Mouse (Mus musculus) neural tube, embryonic 14.5 days (tissue): ENCODE data around the gene Fignl1. TPM values are rescaled to one million over a fixed set of nuclear protein-coding genes. Genes with fewer than 3 reads are reported as not detected.

ENCODE experiments used
- ATAC-seq: fragments of 200-750 bp; cut with Nextera tagmentation; 2 replicates; pipeline ENCODE4 v1.8.0; 2017; ENCODE audit warnings: low read depth, mild to moderate bottlenecking, moderate TSS enrichment, moderate library complexity
- H3K27ac ChIP-seq: fragments of 300-500 bp; sonication (generic); 2 replicates; pipeline ENCODE4 v1.5.1; 2014; ENCODE audit warnings: low read depth, mild to moderate bottlenecking, control low read depth, low read length, moderate library complexity, mixed read lengths
- H3K27me3 ChIP-seq: fragments of 300-500 bp; sonication (generic); 2 replicates; pipeline ENCODE4 v1.6.1; 2014; ENCODE audit warnings: low read length; ENCODE audit not compliant: control insufficient read depth, insufficient read depth
- H3K36me3 ChIP-seq: fragments of 300-500 bp; sonication (generic); 2 replicates; pipeline ENCODE4 v1.6.1; 2014; ENCODE audit warnings: low read length, mixed read lengths; ENCODE audit not compliant: control insufficient read depth, insufficient read depth
- H3K4me1 ChIP-seq: fragments of 300-500 bp; sonication (generic); 2 replicates; pipeline ENCODE4 v1.6.1; 2014; ENCODE audit warnings: low read length; ENCODE audit not compliant: control insufficient read depth, insufficient read depth
- H3K4me2 ChIP-seq: fragments of 300-500 bp; sonication (generic); 2 replicates; pipeline ENCODE4 v1.6.1; 2014; ENCODE audit warnings: mild to moderate bottlenecking, low read depth, low read length, control low read depth
- H3K4me3 ChIP-seq: fragments of 300-500 bp; sonication (generic); 2 replicates; pipeline ENCODE4 v1.5.1; 2014; ENCODE audit warnings: low read depth, low read length, control low read depth, mixed read lengths
- H3K9ac ChIP-seq: fragments of 300-500 bp; sonication (generic); replicated peaks from 2 replicates; pipeline ENCODE4 v1.6.1; 2014; ENCODE audit warnings: low read depth, mild to moderate bottlenecking, control low read depth, low read length, mixed read lengths
- H3K9me3 ChIP-seq: fragments of 300-500 bp; sonication (generic); 2 replicates; pipeline ENCODE4 v1.6.1; 2016; ENCODE audit warnings: low read length; ENCODE audit not compliant: control insufficient read depth
- WGBS: fragments of 180-500 bp; shearing (Covaris S2); extraction: QIAGEN DNeasy Blood & Tissue Kit; methylation state at CpG from one replicate; pipeline ENCODE4 v1.1.7; 2014; 5-methylcytosine and 5-hydroxymethylcytosine counted together
- polyA plus RNA-seq: library from polyadenylated mRNA; unstranded; fragments of >200 nt; fragmentation: Nextera tagmentation; extraction: Ambion mirVana; gene quantifications from 2 replicates; pipeline ENCODE4 v1.2.1, GENCODE M21; 2014

Fignl1 gene
- polyA plus RNA-seq, 1 experiment from 2014 or later, result 8.0 TPM

DNA sequence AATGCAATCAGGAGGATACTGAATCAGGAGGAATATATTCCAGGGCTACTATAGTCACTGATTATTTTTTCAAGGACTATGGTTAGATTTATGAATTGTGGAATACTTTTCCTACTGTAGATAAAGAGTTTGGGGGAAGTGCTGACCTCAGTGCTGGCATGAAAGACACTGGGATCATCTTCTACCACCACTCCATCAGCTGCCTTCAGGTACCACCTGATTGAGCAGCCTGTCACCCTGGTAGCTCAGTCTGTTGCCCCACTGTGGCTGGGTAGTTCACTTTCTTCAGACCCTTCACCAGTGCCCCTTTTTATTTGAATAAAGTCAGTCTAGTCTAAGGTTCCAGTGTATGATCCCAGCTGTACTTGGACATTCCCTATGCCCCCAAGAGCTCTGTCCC is 42.0 kb downstream of the Fignl1 start:
- H3K4me2 ChIP-seq, result no peak overlapping the region
- H3K4me3 ChIP-seq, result no peak overlapping the region
- no peaks in the 10 kb centered on the region for H3K9me3 ChIP-seq
- H3K36me3 ChIP-seq, result no peaks in the 10 kb centered on the region
- no peaks in the 10 kb centered on the region for H3K4me1 ChIP-seq
- no peak overlapping the region for H3K9ac ChIP-seq
- ATAC-seq, result no peak
- no peak overlapping the region for H3K27ac ChIP-seq
- no peaks in the 10 kb centered on the region for H3K27me3 ChIP-seq

DNA sequence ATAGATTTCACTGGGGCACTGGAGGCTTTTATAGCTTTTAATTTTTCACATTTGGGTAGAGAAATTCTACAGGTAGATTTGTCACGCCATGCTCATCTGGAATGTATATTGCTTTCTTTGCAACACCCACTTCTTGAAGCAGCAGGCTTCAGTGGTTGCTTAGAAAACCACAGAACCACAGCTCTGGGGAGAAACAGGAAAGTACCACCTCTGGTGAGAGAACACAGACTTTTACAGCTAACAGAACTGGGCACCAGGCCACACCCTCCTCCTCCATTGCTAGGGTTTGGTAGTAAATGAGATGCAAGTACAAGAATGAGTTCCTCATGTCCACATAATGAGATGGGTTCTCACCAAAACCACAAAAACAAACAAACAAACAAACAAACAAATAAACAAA is 42.7 kb downstream of the Fignl1 start:
- Histone ChIP-seq H3K4me2 (no peak overlapping the region), H3K9ac (no peak overlapping the region), H3K4me1 (no peaks in the 10 kb centered on the region), H3K27me3 (no peaks in the 10 kb centered on the region), H3K4me3 (no peak overlapping the region), H3K9me3 (no peaks in the 10 kb centered on the region), H3K36me3 (no peaks in the 10 kb centered on the region), H3K27ac (no peak overlapping the region)
- ATAC-seq, result no peak
- WGBS, result 94% methylated on average over 1 of the region's 1 CpGs

DNA sequence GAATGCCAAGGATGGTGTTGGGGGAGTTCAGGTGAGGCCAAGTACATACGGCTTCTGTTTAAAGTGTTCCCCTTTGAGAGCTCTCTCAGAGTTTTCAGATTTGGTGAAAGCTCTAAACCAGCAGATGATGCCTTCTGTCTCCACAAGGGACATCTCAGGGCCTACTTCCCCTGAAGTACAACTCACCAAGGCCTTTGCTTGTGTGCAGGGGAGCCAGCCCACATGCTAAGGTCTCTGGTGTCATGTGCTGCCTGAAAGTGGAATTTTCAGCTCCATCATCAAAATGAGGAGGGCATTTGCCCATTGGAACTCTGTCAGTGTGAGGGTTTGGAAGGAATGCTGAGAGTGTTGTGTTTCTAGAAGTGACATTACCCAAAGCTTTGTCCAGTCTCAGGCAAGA is 43.3 kb downstream of the Fignl1 start:
- Histone ChIP-seq H3K4me3 (no peak overlapping the region), H3K27ac (no peak overlapping the region), H3K27me3 (no peaks in the 10 kb centered on the region), H3K36me3 (no peaks in the 10 kb centered on the region), H3K9ac (no peak overlapping the region), H3K4me2 (no peak overlapping the region), H3K4me1 (no peaks in the 10 kb centered on the region), H3K9me3 (no peaks in the 10 kb centered on the region)
- 81% methylated on average over 1 of the region's 1 CpGs for WGBS
- ATAC-seq, result no peak

GRCm38 (mm10) chr11:11763211-11763666 is 45.5 kb downstream of the Fignl1 start:
- no peak for ATAC-seq
- WGBS, result 75% methylated on average over 4 of the region's 4 CpGs
- no peaks in the 10 kb centered on the region for H3K36me3 ChIP-seq
- no peak overlapping the region for H3K9ac ChIP-seq
- H3K9me3 ChIP-seq, result no peaks in the 10 kb centered on the region
- no peak overlapping the region for H3K4me3 ChIP-seq
- H3K27ac ChIP-seq, result no peak overlapping the region
- no peaks in the 10 kb centered on the region for H3K4me1 ChIP-seq
- H3K4me2 ChIP-seq, result no peak overlapping the region
- no peaks in the 10 kb centered on the region for H3K27me3 ChIP-seq

GRCm38 (mm10) chr11:11758883-11759282 is 49.9 kb downstream of the Fignl1 start:
- Histone ChIP-seq H3K36me3 (no peaks in the 10 kb centered on the region), H3K4me3 (no peak overlapping the region), H3K27ac (no peak overlapping the region), H3K9me3 (no peaks in the 10 kb centered on the region), H3K9ac (no peak overlapping the region), H3K4me1 (no peaks in the 10 kb centered on the region), H3K27me3 (no peaks in the 10 kb centered on the region), H3K4me2 (no peak overlapping the region)
- no peak for ATAC-seq
- WGBS, result 92% methylated on average over 1 of the region's 1 CpGs

DNA sequence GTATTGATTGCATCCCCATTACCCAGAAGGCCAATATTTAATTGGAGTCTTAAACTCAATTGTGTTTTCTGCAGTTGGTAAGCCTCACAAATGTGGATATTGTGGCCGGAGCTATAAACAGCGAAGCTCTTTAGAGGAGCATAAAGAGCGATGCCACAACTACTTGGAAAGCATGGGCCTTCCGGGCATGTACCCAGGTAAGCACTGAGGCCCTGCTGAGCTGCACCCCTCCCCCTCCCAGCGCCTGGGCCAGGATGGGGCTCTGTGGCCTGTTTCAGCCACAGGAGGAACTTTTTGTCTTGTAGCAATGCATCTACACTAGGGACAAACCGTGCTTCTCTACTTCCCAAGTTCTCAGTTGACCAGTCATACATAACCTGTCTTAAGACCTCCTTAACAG is 50.6 kb downstream of the Fignl1 start:
- no peaks in the 10 kb centered on the region for H3K36me3 ChIP-seq
- H3K27ac ChIP-seq, result no peak overlapping the region
- no peaks in the 10 kb centered on the region for H3K4me1 ChIP-seq
- 74% methylated on average over 6 of the region's 6 CpGs for WGBS
- H3K4me2 ChIP-seq, result no peak overlapping the region
- H3K4me3 ChIP-seq, result no peak overlapping the region
- no peak for ATAC-seq
- H3K27me3 ChIP-seq, result no peaks in the 10 kb centered on the region
- H3K9me3 ChIP-seq, result no peaks in the 10 kb centered on the region
- no peak overlapping the region for H3K9ac ChIP-seq

- Histone ChIP-seq H3K27ac (no peak overlapping the region), H3K36me3 (no peaks in the 10 kb centered on the region), H3K9ac (no peak overlapping the region), H3K9me3 (no peaks in the 10 kb centered on the region), H3K27me3 (no peaks in the 10 kb centered on the region), H3K4me1 (no peaks in the 10 kb centered on the region), H3K4me2 (no peak overlapping the region), H3K4me3 (no peak overlapping the region)
- ATAC-seq, result no peak
- WGBS, result 83% methylated on average over 5 of the region's 5 CpGs
These were observed 55.9 kb downstream of the Fignl1 start for GRCm38 (mm10) chr11:11752859-11753258.

DNA sequence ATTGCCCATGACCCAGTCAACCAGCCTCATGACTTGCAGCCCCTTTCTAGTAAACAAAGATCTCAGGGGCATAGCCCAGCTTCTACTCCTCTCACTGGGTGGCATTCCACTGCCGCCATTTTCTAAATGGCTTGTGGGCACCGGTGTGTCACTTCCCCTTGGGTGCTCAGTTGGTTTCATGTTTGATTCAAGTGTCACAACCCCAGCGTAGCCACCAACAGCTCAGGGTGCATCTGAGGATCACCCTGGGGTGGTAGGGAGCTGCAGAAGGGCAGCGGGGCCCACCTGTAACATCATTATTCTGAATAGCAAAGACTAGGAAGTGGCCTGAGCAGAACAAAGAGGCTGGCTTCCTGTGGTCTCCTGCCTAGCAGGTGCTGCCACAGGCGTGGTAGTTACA is 57.7 kb downstream of the Fignl1 start:
- Histone ChIP-seq H3K27me3 (no peaks in the 10 kb centered on the region), H3K9me3 (no peaks in the 10 kb centered on the region), H3K4me1 (no peaks in the 10 kb centered on the region), H3K36me3 (no peaks in the 10 kb centered on the region), H3K4me3 (no peak overlapping the region), H3K4me2 (no peak overlapping the region), H3K9ac (no peak overlapping the region), H3K27ac (no peak overlapping the region)
- no peak for ATAC-seq
- WGBS, result 82% methylated on average over 5 of the region's 5 CpGs

DNA sequence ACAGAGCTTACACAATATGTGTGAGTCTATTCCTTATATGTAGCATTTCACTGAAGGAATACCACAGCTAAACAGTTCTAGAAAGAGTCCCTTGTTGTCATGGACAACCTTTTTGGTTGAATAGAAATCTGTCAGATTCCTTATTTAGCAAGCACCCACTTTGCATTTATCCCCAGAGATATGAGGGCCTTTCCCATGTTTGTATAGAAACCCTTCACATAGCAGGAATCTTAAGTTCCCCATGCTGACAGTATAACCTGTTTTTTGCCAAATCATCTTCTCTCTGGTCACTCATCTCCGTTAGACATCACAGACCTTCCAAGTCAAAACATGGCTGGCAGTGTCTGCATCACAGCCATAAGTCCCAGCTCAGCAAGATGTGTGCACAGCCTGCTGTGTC is 64.5 kb downstream of the Fignl1 start:
- no peaks in the 10 kb centered on the region for H3K4me1 ChIP-seq
- no peak overlapping the region for H3K4me2 ChIP-seq
- no peak overlapping the region for H3K9ac ChIP-seq
- WGBS, result 59% methylated on average over 1 of the region's 1 CpGs
- no peak for ATAC-seq
- H3K27me3 ChIP-seq, result no peaks in the 10 kb centered on the region
- H3K36me3 ChIP-seq, result no peaks in the 10 kb centered on the region
- no peak overlapping the region for H3K4me3 ChIP-seq
- H3K27ac ChIP-seq, result no peak overlapping the region
- H3K9me3 ChIP-seq, result no peaks in the 10 kb centered on the region

- no peak overlapping the region for H3K9ac ChIP-seq
- no peaks in the 10 kb centered on the region for H3K27me3 ChIP-seq
- H3K27ac ChIP-seq, result no peak overlapping the region
- no peaks in the 10 kb centered on the region for H3K4me1 ChIP-seq
- H3K4me3 ChIP-seq, result no peak overlapping the region
- ATAC-seq, result no peak
- 31% methylated on average over 2 of the region's 2 CpGs for WGBS
- H3K36me3 ChIP-seq, result no peaks in the 10 kb centered on the region
- H3K9me3 ChIP-seq, result no peaks in the 10 kb centered on the region
- H3K4me2 ChIP-seq, result no peak overlapping the region
These were observed 66.1 kb downstream of the Fignl1 start for GRCm38 (mm10) chr11:11742626-11743025.
